Mouse (Mus musculus): ENCODE measurements around the gene Vps33b.
"Not testable (repeated sequence)": the region's sequence is repeated elsewhere in the genome, so short reads cannot be mapped to it uniquely, and the experiment has no call there.

Gene Vps33b

DNA sequence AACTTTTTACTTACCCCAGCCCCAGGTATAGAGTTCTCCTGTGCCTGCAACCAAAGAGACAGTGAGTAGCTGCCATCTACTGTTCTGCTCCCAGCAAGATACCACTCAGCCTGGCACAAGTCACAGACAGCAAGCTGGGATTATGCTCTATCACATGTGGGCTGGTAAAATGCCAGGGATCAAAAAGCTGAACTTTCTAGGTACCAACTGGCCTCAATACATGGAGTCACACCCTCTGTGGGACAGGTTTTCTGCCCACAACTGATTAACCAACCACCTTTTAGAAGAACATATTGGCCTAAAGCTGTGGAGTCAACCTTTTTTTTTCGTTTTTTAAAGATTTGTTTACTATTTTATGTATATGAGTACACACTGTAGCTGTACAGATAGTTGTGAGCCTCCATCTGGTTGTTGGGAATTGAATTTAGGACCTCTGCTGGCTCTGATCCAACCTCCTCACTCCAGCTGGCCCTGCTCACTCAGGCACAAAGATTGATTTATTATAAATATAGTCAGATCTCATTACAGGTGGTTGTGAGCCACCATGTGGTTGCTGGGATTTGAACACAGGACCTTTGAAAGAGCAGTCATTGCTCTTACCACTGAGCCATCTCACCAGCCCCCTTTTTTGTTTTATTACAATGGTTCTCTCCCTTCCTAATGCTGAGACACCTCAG lies 48.1 kb downstream of the Vps33b start:
- DNase-seq (ENCODE audit: low read depth, low spot score), result no peak

DNA sequence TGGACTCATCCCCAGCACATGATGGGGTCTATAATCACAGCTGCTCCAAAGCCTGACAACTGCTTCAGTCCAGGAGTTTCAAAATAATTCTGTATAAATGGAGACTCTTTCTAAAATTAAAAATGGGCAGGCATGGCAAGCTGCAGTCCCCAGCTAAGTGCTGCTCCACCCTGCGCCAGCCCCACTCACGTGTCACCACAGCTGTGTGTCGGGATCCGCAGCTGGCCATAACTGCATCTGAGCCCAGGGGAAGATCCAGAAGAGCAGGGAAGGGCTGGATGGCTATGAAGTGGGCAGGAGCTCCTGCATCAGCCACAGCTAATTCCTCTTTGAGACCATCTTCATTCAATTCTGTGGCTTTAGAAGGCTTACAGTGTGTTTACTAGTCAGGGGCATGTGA lies 49.2 kb downstream of the Vps33b start:
- DNase-seq (ENCODE audit: low read depth, low spot score), result no peak

GRCm38 (mm10) chr7:80319846-80320496 lies 50.5 kb downstream of the Vps33b start:
- no peak for DNase-seq (ENCODE audit: low read depth, low spot score)

- no peak for DNase-seq (ENCODE audit: low read depth, low spot score)
Measured at GRCm38 (mm10) chr7:80323336-80323735, 53.9 kb downstream of the Vps33b start.

GRCm38 (mm10) chr7:80324043-80324815 lies 54.8 kb downstream of the Vps33b start, which contains the start of gene Rccd1:
Gene Rccd1 (minus strand): TSS chr7:80324454.
- DNase-seq (ENCODE audit: low read depth, low spot score), result peak; percentile 95

DNA sequence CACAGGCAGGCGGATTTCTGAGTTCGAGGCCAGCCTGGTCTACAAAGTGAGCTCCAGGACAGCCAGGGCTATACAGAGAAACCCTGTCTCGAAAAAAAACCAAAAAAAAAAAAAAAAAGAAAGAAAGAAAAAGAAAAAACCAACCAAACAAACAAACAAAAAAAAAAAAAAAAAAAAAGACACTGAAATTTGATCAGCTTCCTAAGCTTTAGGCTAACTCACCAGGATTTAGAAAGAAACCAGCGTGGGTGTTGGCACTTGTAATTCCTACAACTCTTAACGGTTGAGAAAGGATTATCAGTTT lies 55.3 kb downstream of the Vps33b start:
- not testable (repeated sequence) for DNase-seq (ENCODE audit: low read depth, low spot score)

GRCm38 (mm10) chr7:80325292-80325868 lies 55.9 kb downstream of the Vps33b start:
- no peak for DNase-seq (ENCODE audit: low read depth, low spot score)

- no peak for DNase-seq (ENCODE audit: low read depth, low spot score)
Measured at GRCm38 (mm10) chr7:80326076-80326475, 56.6 kb downstream of the Vps33b start.

DNA sequence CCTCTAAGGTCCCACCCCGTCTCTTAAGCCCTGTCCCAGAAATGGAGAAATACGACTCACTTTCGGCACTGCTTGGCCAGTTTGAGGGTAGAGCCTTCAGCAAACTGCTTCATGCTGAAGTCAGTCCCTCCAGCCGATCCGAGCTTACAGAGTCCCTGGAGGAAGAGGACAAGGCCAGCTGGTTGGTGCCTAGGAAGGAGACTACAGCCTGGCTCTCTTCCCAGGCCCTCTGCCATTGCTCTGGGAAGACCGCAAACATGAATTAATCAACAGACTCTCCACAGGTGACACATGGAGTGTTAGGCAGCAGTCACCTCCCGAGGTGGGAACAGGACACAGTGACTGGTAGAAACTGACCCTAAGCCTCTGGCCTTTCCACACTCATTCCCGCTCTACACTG lies 60.8 kb downstream of the Vps33b start:
- no peak for DNase-seq (ENCODE audit: low read depth, low spot score)

- DNase-seq (ENCODE audit: low read depth, low spot score), result no peak
Measured at GRCm38 (mm10) chr7:80331433-80331832, 62.0 kb downstream of the Vps33b start.

DNA sequence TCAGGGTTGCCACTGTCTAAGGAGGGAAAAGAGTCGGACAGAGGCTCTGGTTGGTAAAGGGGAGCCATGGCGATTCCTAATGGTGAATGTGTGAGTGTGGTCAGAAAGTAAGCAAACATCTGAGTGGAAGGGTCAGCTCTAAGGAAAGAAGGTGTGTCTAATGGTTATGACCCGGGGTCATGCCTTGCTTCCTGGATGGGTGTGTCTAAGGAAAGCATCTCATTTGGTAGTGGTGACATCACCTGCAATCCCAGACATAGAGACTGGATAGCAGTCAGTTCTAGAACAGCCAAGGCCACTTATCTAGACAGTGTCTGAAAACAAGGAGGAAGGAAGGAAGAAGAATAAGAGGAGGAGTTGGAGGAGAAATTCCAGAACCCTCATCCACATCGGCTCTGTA lies 65.4 kb downstream of the Vps33b start:
- DNase-seq (ENCODE audit: low read depth, low spot score), result no peak

GRCm38 (mm10) chr7:80336932-80337331 lies 67.5 kb downstream of the Vps33b start:
- DNase-seq (ENCODE audit: low read depth, low spot score), result no peak

DNA sequence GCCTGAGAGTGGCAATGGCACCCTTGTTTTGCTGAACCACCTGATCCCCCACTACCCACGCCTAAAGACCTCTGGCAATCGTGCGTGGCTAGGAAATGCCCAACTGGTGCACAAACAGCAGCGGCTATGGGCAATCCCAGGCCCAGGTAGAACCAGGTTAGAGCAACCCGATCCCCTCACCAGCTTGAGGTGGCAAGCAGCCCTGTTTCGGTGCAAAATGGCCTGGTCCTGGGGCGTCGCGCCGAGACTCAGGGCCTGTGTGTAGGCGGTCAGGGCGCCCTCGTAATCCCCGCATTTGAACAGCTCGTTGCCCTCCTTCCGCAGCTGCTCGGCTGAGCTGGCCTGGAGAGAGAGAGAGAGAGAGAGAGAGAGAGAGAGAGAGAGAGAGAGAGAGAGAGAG lies 69.9 kb downstream of the Vps33b start:
- DNase-seq (ENCODE audit: low read depth, low spot score), result no peak

DNA sequence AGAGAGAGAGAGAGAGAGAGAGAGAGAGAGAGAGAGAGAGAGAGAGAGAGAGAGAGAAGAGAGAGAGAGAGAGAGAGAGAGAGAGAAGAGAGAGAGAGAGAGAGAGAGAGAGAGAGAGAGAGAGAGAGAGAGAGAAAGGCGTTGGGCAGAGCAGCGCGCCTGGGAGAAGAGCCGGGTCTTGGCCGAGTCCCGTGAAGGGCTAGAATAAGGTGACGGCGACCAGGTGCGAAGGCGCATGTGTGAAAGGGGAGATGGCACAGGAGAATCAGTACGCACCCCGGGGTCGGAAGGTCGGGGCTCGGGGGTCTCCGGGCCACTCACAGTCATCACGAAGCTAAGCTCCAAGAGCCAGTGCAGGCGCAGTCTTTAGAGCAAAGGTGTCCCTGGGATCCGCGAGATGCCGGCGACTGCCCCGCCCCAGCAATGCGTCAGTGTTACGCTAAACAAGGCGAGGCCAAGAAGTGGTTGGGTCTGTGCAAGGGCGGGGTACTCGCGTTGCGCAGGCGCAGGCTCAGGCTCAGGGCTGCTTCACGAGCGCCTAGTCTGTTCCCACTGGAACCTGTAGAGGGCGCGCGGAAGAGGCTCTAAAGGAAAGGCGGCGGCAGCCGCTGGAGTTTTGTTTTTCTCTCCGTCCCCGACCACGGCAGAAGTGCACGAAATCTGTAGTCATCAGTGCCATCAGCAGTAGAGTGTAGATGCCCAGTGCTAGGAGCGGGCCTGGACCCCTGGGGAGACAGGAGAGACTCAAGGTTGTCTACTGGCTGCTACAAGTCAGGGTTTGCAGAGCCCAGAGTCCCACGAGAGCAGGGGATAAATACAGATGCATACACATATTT lies 70.6 kb downstream of the Vps33b start:
- DNase-seq (ENCODE audit: low read depth, low spot score), result peak; percentile 97

- DNase-seq (ENCODE audit: low read depth, low spot score), result peak; percentile 65
Measured at GRCm38 (mm10) chr7:80340793-80341192, 71.3 kb downstream of the Vps33b start, which contains the start of gene Unc45a. Gene Unc45a (minus strand): TSS chr7:80341005.
